9 mouse cellular contexts compared by ENCODE assay signal in genomic region chr10:80587305-80587657, GRCm38 (mm10). TPM values are rescaled to one million over a fixed set of nuclear protein-coding genes. Genes with fewer than 3 reads are reported as not detected.
DNase-seq lines count a peak whose midpoint lies in the region; ATAC-seq and TF ChIP-seq lines count a peak whose summit lies in the region.
"Had no signal": no experiment of that assay in that cellular context is flagged by ENCODE, and none has a peak within 500 bp of the region (broad histone marks: within the 10 kb centered on the region; RNA-seq: fewer than 3 reads in every experiment).

No protein-coding gene starts in this region.

- 40% methylated on average over 4 of the region's 4 CpGs for WGBS in embryonic facial prominence, embryonic 10.5 days
- WGBS in hindbrain, postnatal 0 days: 17% methylated on average over 3 of the region's 4 CpGs
- 44% methylated on average over 3 of the region's 4 CpGs for WGBS in liver, postnatal 0 days (ENCODE audit: insufficient replicate concordance)

- no peak for TF ChIP-seq CTCF in hindbrain, postnatal 0 days (IDR thresholded peaks at IDR 0.05; ENCODE audit: low read depth)
- no peak for TF ChIP-seq CTCF in liver, postnatal 0 days (IDR thresholded peaks at IDR 0.05; ENCODE audit: low read depth)

- H3K27ac ChIP-seq in embryonic facial prominence, embryonic 10.5 days (replicated peaks): peak overlapping the region; percentile 78; the same call in 1 of the 2 replicates
- H3K27ac ChIP-seq in hindbrain, postnatal 0 days: no peak overlapping the region; the same call in 1 of the 2 replicates
- peak overlapping the region; percentile 55; the same call in 1 of the 2 replicates for H3K27ac ChIP-seq in liver, postnatal 0 days (ENCODE audit: low read depth)
- H3K27ac ChIP-seq: embryonic facial prominence, embryonic 12.5 days had no signal

- no peaks in the 10 kb centered on the region for H3K27me3 ChIP-seq in embryonic facial prominence, embryonic 10.5 days (replicated peaks; ENCODE audit: low read depth, poor library complexity, severe bottlenecking)
- H3K27me3 ChIP-seq in hindbrain, postnatal 0 days (ENCODE audit: insufficient read depth, low read length): no peaks in the 10 kb centered on the region
- H3K27me3 ChIP-seq in liver, postnatal 0 days (ENCODE audit: insufficient read depth, low read length): no peaks in the 10 kb centered on the region
- H3K27me3 ChIP-seq: embryonic facial prominence, embryonic 12.5 days had no signal

- peaks cover 53% of the 10 kb centered on the region for H3K4me1 ChIP-seq in embryonic facial prominence, embryonic 10.5 days
- H3K4me1 ChIP-seq in hindbrain, postnatal 0 days (ENCODE audit: insufficient read depth, low read length): 0 out of 2 replicates have a peak, but pooled peaks cover 13% of the 10 kb centered on the region
- peaks cover 45% of the 10 kb centered on the region for H3K4me1 ChIP-seq in liver, postnatal 0 days (ENCODE audit: insufficient read depth)

- TF ChIP-seq EP300 in liver, postnatal 0 days (IDR thresholded peaks at IDR 0.05; ENCODE audit: low read depth): no peak

- no peaks in the 10 kb centered on the region for H3K9me3 ChIP-seq in embryonic facial prominence, embryonic 10.5 days
- H3K9me3 ChIP-seq in hindbrain, postnatal 0 days (ENCODE audit: low read length): no peaks in the 10 kb centered on the region
- H3K9me3 ChIP-seq in liver, postnatal 0 days (ENCODE audit: low read length): no peaks in the 10 kb centered on the region
- H3K9me3 ChIP-seq: embryonic facial prominence, embryonic 12.5 days had no signal

- H3K4me3 ChIP-seq in embryonic facial prominence, embryonic 10.5 days: peak overlapping the region; percentile 35; the same call in 1 of the 2 replicates
- no peak overlapping the region for H3K4me3 ChIP-seq in hindbrain, postnatal 0 days (ENCODE audit: low read length)
- H3K4me3 ChIP-seq in liver, postnatal 0 days (ENCODE audit: low read depth, low read length): no peak overlapping the region
- H3K4me3 ChIP-seq: embryonic facial prominence, embryonic 12.5 days had no signal

- no peak overlapping the region for H3K4me2 ChIP-seq in hindbrain, postnatal 0 days (ENCODE audit: low read depth, low read length)
- peak overlapping the region; percentile 22 for H3K4me2 ChIP-seq in liver, postnatal 0 days (ENCODE audit: low read depth, low read length)
- H3K4me2 ChIP-seq: embryonic facial prominence, embryonic 12.5 days had no signal

- DNase-seq in embryo, embryonic 10 days (ENCODE audit: low spot score): peak; percentile 23
- no peak for DNase-seq in embryo, embryonic 9.5 days (ENCODE audit: extremely low spot score)
- peak; percentile 36 for DNase-seq in embryonic facial prominence, embryonic 10.5 days (ENCODE audit: low spot score)
- DNase-seq in hindbrain, postnatal 0 days (ENCODE audit: low spot score): no peak
- DNase-seq in liver, postnatal 0 days: peak; percentile 58
- no peak for DNase-seq in c-Kit-positive CD71-positive TER-119-positive erythroid progenitor cells, embryonic 14.5 days (ENCODE audit: low spot score)
- no peak for DNase-seq in cerebellum, adult 11 months
- no peak for DNase-seq in right cerebral cortex, adult 2 months (ENCODE audit: low spot score in 2 of 2)

- 0 out of 2 replicates have a peak overlapping the region, but pooled peaks have one; percentile 22 for H3K9ac ChIP-seq in hindbrain, postnatal 0 days (replicated peaks; ENCODE audit: low read length)
- no peak overlapping the region; the same call in 1 of the 2 replicates for H3K9ac ChIP-seq in liver, postnatal 0 days (replicated peaks)
- H3K9ac ChIP-seq: embryonic facial prominence, embryonic 12.5 days had no signal

- no peak for ATAC-seq in hindbrain, postnatal 0 days
- ATAC-seq in liver, postnatal 0 days: no peak

- H3K36me3 ChIP-seq in embryonic facial prominence, embryonic 10.5 days (replicated peaks): peaks cover 44% of the 10 kb centered on the region
- H3K36me3 ChIP-seq in hindbrain, postnatal 0 days (ENCODE audit: insufficient read depth, low read length): no peaks in the 10 kb centered on the region
- peaks cover 8% of the 10 kb centered on the region for H3K36me3 ChIP-seq in liver, postnatal 0 days (replicated peaks; ENCODE audit: insufficient read depth, low read length)

RNA-seq across cellular contexts. Expression of gene Abhd17a, which starts 2.9 kb away (rescaled TPM):
- polyA plus RNA-seq in embryonic facial prominence, embryonic 10.5 days (2016; fragmentation: Nextera tagmentation; extraction: Ambion mirVana): 79.8 and 84.9 TPM in 2 replicates
- 389 and 721 TPM in 2 replicates for total RNA-seq in hindbrain, postnatal 0 days (2014; rRNA removed)
- 159 and 171 TPM in 2 replicates for polyA plus RNA-seq in hindbrain, postnatal 0 days (2015; fragmentation: Nextera tagmentation; extraction: Ambion mirVana)
- polyA plus RNA-seq in liver, postnatal 0 days (2015; fragmentation: Nextera tagmentation; extraction: Ambion mirVana): 50.2 and 59.3 TPM in 2 replicates

RNA-seq across cellular contexts. Expression of gene Klf16, which starts 10.2 kb away (rescaled TPM):
- polyA plus RNA-seq in embryonic facial prominence, embryonic 10.5 days (2016; fragmentation: Nextera tagmentation; extraction: Ambion mirVana): 8.5 TPM in 2 replicates
- total RNA-seq in hindbrain, postnatal 0 days (2014; rRNA removed): 16.6 and 17.0 TPM in 2 replicates
- 8.2 and 8.6 TPM in 2 replicates for polyA plus RNA-seq in hindbrain, postnatal 0 days (2015; fragmentation: Nextera tagmentation; extraction: Ambion mirVana)
- 6.1 and 6.5 TPM in 2 replicates for polyA plus RNA-seq in liver, postnatal 0 days (2015; fragmentation: Nextera tagmentation; extraction: Ambion mirVana)

RNA-seq across cellular contexts. Expression of gene Scamp4, which starts 15.4 kb away (rescaled TPM):
- polyA plus RNA-seq in embryonic facial prominence, embryonic 10.5 days (2016; fragmentation: Nextera tagmentation; extraction: Ambion mirVana): 84.8 and 88.2 TPM in 2 replicates
- 39.5 and 43.2 TPM in 2 replicates for total RNA-seq in hindbrain, postnatal 0 days (2014; rRNA removed)
- 68.3 and 69.1 TPM in 2 replicates for polyA plus RNA-seq in hindbrain, postnatal 0 days (2015; fragmentation: Nextera tagmentation; extraction: Ambion mirVana)
- polyA plus RNA-seq in liver, postnatal 0 days (2015; fragmentation: Nextera tagmentation; extraction: Ambion mirVana): 27.5 and 29.2 TPM in 2 replicates

RNA-seq across cellular contexts. Expression of gene Adat3, which starts 15.4 kb away (rescaled TPM):
- 10.9 and 14.1 TPM in 2 replicates for polyA plus RNA-seq in embryonic facial prominence, embryonic 10.5 days (2016; fragmentation: Nextera tagmentation; extraction: Ambion mirVana)
- 7.3 and 11.4 TPM in 2 replicates for total RNA-seq in hindbrain, postnatal 0 days (2014; rRNA removed)
- 3.6 and 4.0 TPM in 2 replicates for polyA plus RNA-seq in hindbrain, postnatal 0 days (2015; fragmentation: Nextera tagmentation; extraction: Ambion mirVana)
- polyA plus RNA-seq in liver, postnatal 0 days (2015; fragmentation: Nextera tagmentation; extraction: Ambion mirVana): 2.1 and 2.6 TPM in 2 replicates

RNA-seq across cellular contexts. Expression of gene Gm49322, which starts 18.5 kb away (rescaled TPM):
- 5.7 and 6.4 TPM in 2 replicates for polyA plus RNA-seq in embryonic facial prominence, embryonic 10.5 days (2016; fragmentation: Nextera tagmentation; extraction: Ambion mirVana)
- total RNA-seq in hindbrain, postnatal 0 days (2014; rRNA removed): 0.54 and 2.2 TPM in 2 replicates
- polyA plus RNA-seq in hindbrain, postnatal 0 days (2015; fragmentation: Nextera tagmentation; extraction: Ambion mirVana): 1.1 TPM in 2 replicates
- 0.20 and 0.52 TPM in 2 replicates for polyA plus RNA-seq in liver, postnatal 0 days (2015; fragmentation: Nextera tagmentation; extraction: Ambion mirVana)

Comparison
In these comparisons a context has a peak if more than half of its experiments do, and no peak if none do; other contexts are left out.
1. DNase-seq: peak in embryo, embryonic 10 days (single experiment), embryonic facial prominence, embryonic 10.5 days (single experiment) and liver, postnatal 0 days (single experiment); none in embryo, embryonic 9.5 days (single experiment), hindbrain, postnatal 0 days (single experiment), c-Kit-positive CD71-positive TER-119-positive erythroid progenitor cells, embryonic 14.5 days (single experiment), cerebellum, adult 11 months (single experiment) and right cerebral cortex, adult 2 months (0 of 2).